Mouse (Mus musculus): ENCODE data around the gene Nol8. TPM values are rescaled to one million over a fixed set of nuclear protein-coding genes. Genes with fewer than 3 reads are reported as not detected.

The Nol8 gene
- total RNA-seq, 1 experiment, result 41.1 TPM

DNA sequence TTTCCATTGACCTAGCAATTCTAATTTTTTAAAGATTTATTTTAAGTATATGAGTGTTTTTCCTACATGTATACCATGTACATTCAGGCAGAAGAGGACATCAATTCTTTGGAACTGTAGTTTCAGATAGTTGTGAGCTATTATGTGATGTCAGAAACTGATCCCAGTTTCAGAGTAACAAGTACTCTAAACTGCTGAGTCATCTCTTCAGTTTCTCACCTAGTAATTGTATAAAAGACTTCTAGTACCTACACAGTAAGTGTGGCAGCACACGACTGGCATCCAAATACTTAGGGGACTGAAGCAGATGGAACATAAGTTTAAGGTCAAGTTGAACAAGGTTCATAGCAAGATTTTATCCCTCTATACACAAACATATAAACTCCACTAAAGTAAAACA, 6.9 kb upstream of the Nol8 start:
- Histone ChIP-seq H3K27ac (ENCODE audit: insufficient read depth, low read depth, low read length, poor library complexity, severe bottlenecking) (no peak overlapping the region), H3K4me3 (ENCODE audit: insufficient read depth in 1 of 2, low read depth in 1 of 2, low read length in 2 of 2, poor library complexity in 1 of 2, severe bottlenecking in 1 of 2) (no peak overlapping the region), H3K36me3 (ENCODE audit: control insufficient read depth, insufficient read depth, low read length, poor library complexity, severe bottlenecking) (peaks cover 2% of the 10 kb centered on the region; the same call in 1 of the 2 replicates), H3K9me3 (ENCODE audit: control insufficient read depth, insufficient read depth, low read depth, low read length) (no peaks in the 10 kb centered on the region), H3K4me1 (ENCODE audit: control insufficient read depth in 2 of 2, insufficient read depth in 2 of 2, low read length in 2 of 2, poor library complexity in 1 of 2) (no peaks in the 10 kb centered on the region), H3K9ac (ENCODE audit: insufficient read depth, low read depth, low read length, poor library complexity, severe bottlenecking) (no peak overlapping the region)
- in situ Hi-C loops (cut with MboI; ENCODE audit: low sequenced_read_pairs in 2 of 2, unreplicated experiment in 2 of 2), result no loop called here
- no peak for TF ChIP-seq ZNF384 (IDR thresholded peaks at IDR 0.05; ENCODE audit: low read depth, low read length)
- peak; percentile 83 for TF ChIP-seq MAFK (IDR thresholded peaks at IDR 0.05; ENCODE audit: insufficient read depth, low read depth, low read length)
- no peak for DNase-seq (ENCODE audit: low read depth, low spot score)

GRCm38 (mm10) chr13:49651136-49651535, 1.7 kb upstream of the Nol8 start:
- Histone ChIP-seq H3K4me1 (ENCODE audit: control insufficient read depth in 2 of 2, insufficient read depth in 2 of 2, low read length in 2 of 2, poor library complexity in 1 of 2) (peaks cover 0 to 6% of the 10 kb centered on the region in 2 experiments; a peak in 1 of 4 replicates), H3K9me3 (ENCODE audit: control insufficient read depth, insufficient read depth, low read depth, low read length) (no peaks in the 10 kb centered on the region), H3K27ac (ENCODE audit: insufficient read depth, low read depth, low read length, poor library complexity, severe bottlenecking) (no peak overlapping the region), H3K9ac (ENCODE audit: insufficient read depth, low read depth, low read length, poor library complexity, severe bottlenecking) (no peak overlapping the region), H3K36me3 (ENCODE audit: control insufficient read depth, insufficient read depth, low read length, poor library complexity, severe bottlenecking) (peaks cover 2% of the 10 kb centered on the region), H3K4me3 (ENCODE audit: insufficient read depth in 1 of 2, low read depth in 1 of 2, low read length in 2 of 2, poor library complexity in 1 of 2, severe bottlenecking in 1 of 2) (peak overlapping the region in 1 of 2 experiments; percentile 79; a peak in 2 of 4 replicates)
- TF ChIP-seq MAFK (IDR thresholded peaks at IDR 0.05; ENCODE audit: insufficient read depth, low read depth, low read length) (no peak), CHD2 (IDR thresholded peaks at IDR 0.05; ENCODE audit: low read depth, low read length) (no peak), ZC3H11A (IDR thresholded peaks at IDR 0.05; ENCODE audit: borderline replicate concordance, low read depth, low read length) (no peak), ZNF384 (IDR thresholded peaks at IDR 0.05; ENCODE audit: low read depth, low read length) (no peak), HCFC1 (IDR thresholded peaks at IDR 0.05; ENCODE audit: borderline replicate concordance, insufficient read depth, low read length) (no peak)
- in situ Hi-C loops (cut with MboI; ENCODE audit: low sequenced_read_pairs in 2 of 2, unreplicated experiment in 2 of 2), result no loop called here
- DNase-seq (ENCODE audit: low read depth, low spot score), result no peak

DNA sequence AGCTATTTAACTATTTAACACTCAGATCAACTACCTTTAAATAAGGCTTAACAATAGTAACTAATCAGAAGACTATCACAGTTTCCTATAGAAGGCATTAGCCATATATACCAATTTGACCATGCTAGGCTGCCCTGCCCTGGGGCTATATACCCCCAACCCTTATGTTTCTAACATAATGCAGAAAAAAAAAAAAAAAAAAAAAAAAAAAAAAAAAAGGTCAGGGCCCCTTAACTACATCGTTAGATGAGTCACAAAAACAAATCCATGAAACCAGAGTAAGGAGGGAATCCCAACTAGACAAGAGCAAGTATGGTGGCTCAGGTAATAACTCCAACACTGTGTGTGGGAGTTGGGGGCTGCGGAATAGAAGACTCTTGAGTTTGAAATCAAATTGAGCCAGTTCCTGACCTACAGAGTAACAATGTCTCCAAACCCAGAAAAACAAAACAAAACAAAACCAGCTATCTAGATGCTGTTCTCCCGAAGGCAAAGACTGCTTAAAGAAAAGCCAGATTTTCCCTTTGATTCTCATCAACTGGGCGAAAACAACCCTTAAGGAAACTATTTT, 1.0 kb upstream of the Nol8 start:
- Histone ChIP-seq H3K9ac (ENCODE audit: insufficient read depth, low read depth, low read length, poor library complexity, severe bottlenecking) (peak overlapping the region; percentile 81), H3K36me3 (ENCODE audit: control insufficient read depth, insufficient read depth, low read length, poor library complexity, severe bottlenecking) (peaks cover 5% of the 10 kb centered on the region), H3K27ac (ENCODE audit: insufficient read depth, low read depth, low read length, poor library complexity, severe bottlenecking) (no peak overlapping the region), H3K4me1 (ENCODE audit: control insufficient read depth in 2 of 2, insufficient read depth in 2 of 2, low read length in 2 of 2, poor library complexity in 1 of 2) (peaks cover 0 to 6% of the 10 kb centered on the region in 2 experiments; a peak in 1 of 4 replicates), H3K4me3 (ENCODE audit: insufficient read depth in 1 of 2, low read depth in 1 of 2, low read length in 2 of 2, poor library complexity in 1 of 2, severe bottlenecking in 1 of 2) (peak overlapping the region; percentile 75 to 79), H3K9me3 (ENCODE audit: control insufficient read depth, insufficient read depth, low read depth, low read length) (no peaks in the 10 kb centered on the region)
- TF ChIP-seq MAFK (IDR thresholded peaks at IDR 0.05; ENCODE audit: insufficient read depth, low read depth, low read length), result no peak
- peak; percentile 85 for TF ChIP-seq ZNF384 (IDR thresholded peaks at IDR 0.05; ENCODE audit: low read depth, low read length)
- no peak for TF ChIP-seq ZC3H11A (IDR thresholded peaks at IDR 0.05; ENCODE audit: borderline replicate concordance, low read depth, low read length)
- no peak for DNase-seq (ENCODE audit: low read depth, low spot score)
- in situ Hi-C loops (cut with MboI; ENCODE audit: low sequenced_read_pairs in 2 of 2, unreplicated experiment in 2 of 2), result no loop called here

- Histone ChIP-seq H3K9me3 (ENCODE audit: control insufficient read depth, insufficient read depth, low read depth, low read length) (no peaks in the 10 kb centered on the region), H3K9ac (ENCODE audit: insufficient read depth, low read depth, low read length, poor library complexity, severe bottlenecking) (peak overlapping the region; percentile 93), H3K27ac (ENCODE audit: insufficient read depth, low read depth, low read length, poor library complexity, severe bottlenecking) (peak overlapping the region; percentile 65), H3K36me3 (ENCODE audit: control insufficient read depth, insufficient read depth, low read length, poor library complexity, severe bottlenecking) (peaks cover 8% of the 10 kb centered on the region), H3K4me1 (ENCODE audit: control insufficient read depth in 2 of 2, insufficient read depth in 2 of 2, low read length in 2 of 2, poor library complexity in 1 of 2) (peaks cover 0 to 6% of the 10 kb centered on the region in 2 experiments; a peak in 1 of 4 replicates), H3K4me3 (ENCODE audit: insufficient read depth in 1 of 2, low read depth in 1 of 2, low read length in 2 of 2, poor library complexity in 1 of 2, severe bottlenecking in 1 of 2) (peak overlapping the region; percentile 64 to 95)
- no peak for DNase-seq (ENCODE audit: low read depth, low spot score)
- in situ Hi-C loops (cut with MboI; ENCODE audit: low sequenced_read_pairs in 2 of 2, unreplicated experiment in 2 of 2), result no loop called here
- TF ChIP-seq HCFC1 (IDR thresholded peaks at IDR 0.05; ENCODE audit: borderline replicate concordance, insufficient read depth, low read length), result peak; percentile 15; the same call in 1 of the 2 replicates
- TF ChIP-seq ZNF384 (IDR thresholded peaks at IDR 0.05; ENCODE audit: low read depth, low read length), result no peak
- TF ChIP-seq MAFK (IDR thresholded peaks at IDR 0.05; ENCODE audit: insufficient read depth, low read depth, low read length), result no peak
- TF ChIP-seq CHD2 (IDR thresholded peaks at IDR 0.05; ENCODE audit: low read depth, low read length), result peak; percentile 13; the same call in 1 of the 2 replicates
Measured at GRCm38 (mm10) chr13:49653180-49653541, 283 bp downstream of the Nol8 start.

DNA sequence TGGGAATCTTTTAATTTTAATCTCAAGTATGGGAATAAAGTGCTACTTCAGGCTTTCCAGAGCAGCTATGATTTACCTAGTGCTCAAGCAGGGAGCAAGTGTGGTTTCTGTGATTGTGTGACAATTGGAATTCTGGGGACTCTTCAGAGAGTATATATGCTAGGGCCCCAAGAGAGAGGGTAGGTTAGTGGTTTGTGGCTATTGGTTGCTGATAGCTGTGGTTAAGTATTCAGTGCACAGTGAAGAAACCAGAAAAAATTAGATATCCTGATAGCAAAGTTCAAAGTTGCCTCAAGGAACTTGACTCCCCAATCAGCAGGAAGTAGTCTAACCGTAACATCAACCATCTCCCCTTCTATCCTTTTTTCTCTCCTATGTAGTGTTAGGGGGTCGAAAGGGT, 24.9 kb downstream of the Nol8 start:
- in situ Hi-C loops (cut with MboI; ENCODE audit: low sequenced_read_pairs in 2 of 2, unreplicated experiment in 2 of 2), result no loop called here
- Histone ChIP-seq H3K9ac (ENCODE audit: insufficient read depth, low read depth, low read length, poor library complexity, severe bottlenecking) (no peak overlapping the region), H3K27ac (ENCODE audit: insufficient read depth, low read depth, low read length, poor library complexity, severe bottlenecking) (no peak overlapping the region), H3K36me3 (ENCODE audit: control insufficient read depth, insufficient read depth, low read length, poor library complexity, severe bottlenecking) (peaks cover 6% of the 10 kb centered on the region; the same call in 1 of the 2 replicates), H3K9me3 (ENCODE audit: control insufficient read depth, insufficient read depth, low read depth, low read length) (no peaks in the 10 kb centered on the region), H3K4me1 (ENCODE audit: control insufficient read depth in 2 of 2, insufficient read depth in 2 of 2, low read length in 2 of 2, poor library complexity in 1 of 2) (peaks cover 0 to under 1% of the 10 kb centered on the region in 2 experiments; a peak in 1 of 4 replicates), H3K4me3 (ENCODE audit: insufficient read depth in 1 of 2, low read depth in 1 of 2, low read length in 2 of 2, poor library complexity in 1 of 2, severe bottlenecking in 1 of 2) (no peak overlapping the region)
- TF ChIP-seq ZNF384 (IDR thresholded peaks at IDR 0.05; ENCODE audit: low read depth, low read length) (no peak), MAFK (IDR thresholded peaks at IDR 0.05; ENCODE audit: insufficient read depth, low read depth, low read length) (no peak), CHD2 (IDR thresholded peaks at IDR 0.05; ENCODE audit: low read depth, low read length) (no peak), HCFC1 (IDR thresholded peaks at IDR 0.05; ENCODE audit: borderline replicate concordance, insufficient read depth, low read length) (no peak), ZC3H11A (IDR thresholded peaks at IDR 0.05; ENCODE audit: borderline replicate concordance, low read depth, low read length) (no peak)
- no peak for DNase-seq (ENCODE audit: low read depth, low spot score)
